Mouse (Mus musculus): Measurements from ENCODE around the gene Gfi1.

- TF ChIP-seq CTCF (IDR thresholded peaks at IDR 0.05; ENCODE audit: insufficient read depth, low read length): no peak
- no peak for TF ChIP-seq POLR2A (IDR thresholded peaks at IDR 0.05; ENCODE audit: borderline replicate concordance, extremely low read depth, low read depth, low read length)
These were observed 4.7 kb downstream of the Gfi1 start for GRCm38 (mm10) chr5:107720991-107721637.
